Mouse (Mus musculus): ENCODE results near the gene 3110082I17Rik. TPM values are rescaled to one million over a fixed set of nuclear protein-coding genes. Genes with fewer than 3 reads are reported as not detected.

3110082I17Rik gene
- polyA plus RNA-seq, 1 experiment from 2014 or later, result 21.3 TPM

DNA sequence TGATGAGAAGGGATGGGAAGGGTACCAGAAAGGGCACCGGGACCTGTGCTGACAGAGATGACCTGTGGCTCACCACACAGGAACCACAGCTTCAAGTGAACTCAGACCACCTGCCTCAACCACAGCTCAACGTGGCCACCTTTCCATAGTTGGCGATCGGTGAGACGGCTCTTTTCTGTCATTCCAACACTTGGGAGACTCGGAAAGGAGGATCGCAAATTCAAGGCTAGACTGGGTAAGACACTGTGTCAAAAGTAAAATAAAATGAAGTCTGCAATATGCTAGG, 82.1 kb downstream of the 3110082I17Rik start:
- ATAC-seq (ENCODE audit: insufficient number of reproducible peaks, low FRiP score), result no peak
- peak overlapping the region; percentile 97 for H3K27ac ChIP-seq (ENCODE audit: poor library complexity, severe bottlenecking)
- peak overlapping the region; percentile 46; the same call in 1 of the 2 replicates for H3K9ac ChIP-seq
- H3K36me3 ChIP-seq, result no peaks in the 10 kb centered on the region
- no peak overlapping the region for H3K4me3 ChIP-seq
- 78% methylated on average over 7 of the region's 7 CpGs for WGBS
- no peaks in the 10 kb centered on the region for H3K27me3 ChIP-seq (replicated peaks)
- H3K4me1 ChIP-seq (replicated peaks), result peaks cover 75% of the 10 kb centered on the region
- no peaks in the 10 kb centered on the region for H3K9me3 ChIP-seq (replicated peaks)
- peak overlapping the region; percentile 56; the same call in 1 of the 2 replicates for H3K4me2 ChIP-seq

DNA sequence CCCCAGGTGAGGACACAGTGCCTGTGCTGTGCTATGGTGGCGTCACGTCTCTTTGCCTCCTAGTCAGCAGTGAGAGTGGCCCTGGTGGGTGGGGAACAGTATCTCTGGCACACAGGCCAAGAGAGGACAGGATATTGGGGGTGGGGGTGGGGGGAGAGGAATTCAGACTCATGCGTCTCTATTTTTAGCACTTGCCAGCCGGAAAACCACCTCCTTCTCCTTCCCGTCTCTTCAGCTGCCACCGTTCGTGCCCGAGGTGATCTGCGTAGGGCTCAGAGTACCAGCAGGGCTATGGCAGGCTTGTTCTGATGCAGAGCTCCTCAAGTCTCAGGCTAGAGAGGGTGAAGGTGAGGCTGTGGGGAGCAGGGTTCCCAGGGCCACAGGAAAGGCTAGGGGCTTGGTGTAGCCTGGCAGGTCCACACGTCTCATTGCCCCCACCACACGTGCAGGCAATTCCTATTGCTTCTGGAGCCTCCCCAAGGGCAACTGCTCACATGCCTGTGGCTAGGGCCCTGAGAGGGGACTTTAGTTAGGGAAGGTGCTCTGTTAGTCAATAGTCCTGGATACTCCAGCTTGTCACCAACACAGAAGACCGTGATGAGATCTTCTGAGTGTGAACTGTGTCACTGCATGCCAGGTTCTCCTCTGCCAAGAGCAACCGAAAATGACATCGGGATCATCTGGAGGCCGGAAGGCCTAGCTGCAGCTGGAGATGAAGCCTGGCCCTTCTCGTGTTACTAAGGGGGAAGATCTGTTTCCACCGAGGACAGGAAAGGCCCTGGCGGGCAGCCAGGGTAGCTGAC, 82.7 kb downstream of the 3110082I17Rik start, which contains the start of gene Gpr146:
Gene Gpr146 (plus strand): TSS at position 230 of the 803 bp plus-strand sequence.
- no peak for ATAC-seq (ENCODE audit: insufficient number of reproducible peaks, low FRiP score)
- no peaks in the 10 kb centered on the region for H3K27me3 ChIP-seq (replicated peaks)
- H3K27ac ChIP-seq (ENCODE audit: poor library complexity, severe bottlenecking), result peak within 1 kb of the TSS; percentile 97
- peaks cover 75% of the 10 kb centered on the region for H3K4me1 ChIP-seq (replicated peaks)
- WGBS, result 15% methylated on average over 18 of the region's 18 CpGs
- H3K4me3 ChIP-seq, result 0 out of 2 replicates have a peak within 1 kb of the TSS, but pooled peaks have one; percentile 7
- no peaks in the 10 kb centered on the region for H3K36me3 ChIP-seq
- peak within 1 kb of the TSS; percentile 46; the same call in 1 of the 2 replicates for H3K9ac ChIP-seq
- H3K9me3 ChIP-seq (replicated peaks), result no peaks in the 10 kb centered on the region
- peak within 1 kb of the TSS; percentile 89 for H3K4me2 ChIP-seq

DNA sequence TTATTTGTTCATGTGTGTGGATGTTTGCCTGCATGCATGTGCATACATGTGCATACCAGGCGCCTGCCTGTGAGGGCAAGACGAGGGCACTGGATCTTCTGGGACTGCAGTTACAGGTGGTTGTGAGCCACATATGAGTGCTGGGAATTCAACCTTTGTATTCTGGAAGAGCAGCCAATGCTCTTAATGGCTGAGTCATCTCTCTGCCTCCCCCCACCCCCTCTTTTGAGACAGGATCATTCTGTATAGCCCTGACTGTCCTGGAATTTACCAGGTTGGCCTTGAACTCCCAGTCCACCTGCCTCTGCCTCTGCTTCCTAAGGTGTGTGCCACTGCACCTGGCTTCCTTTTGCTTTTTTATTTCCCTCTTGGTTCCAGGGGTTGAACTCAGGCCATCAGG, 85.5 kb downstream of the 3110082I17Rik start:
- ATAC-seq (ENCODE audit: insufficient number of reproducible peaks, low FRiP score), result no peak
- Histone ChIP-seq H3K36me3 (no peaks in the 10 kb centered on the region), H3K4me3 (no peak overlapping the region), H3K27me3 (replicated peaks) (no peaks in the 10 kb centered on the region), H3K4me1 (replicated peaks) (peaks cover 76% of the 10 kb centered on the region), H3K27ac (ENCODE audit: poor library complexity, severe bottlenecking) (no peak overlapping the region), H3K9ac (no peak overlapping the region), H3K9me3 (replicated peaks) (no peaks in the 10 kb centered on the region), H3K4me2 (no peak overlapping the region)
- WGBS, result 87% methylated on average over 2 of the region's 2 CpGs

DNA sequence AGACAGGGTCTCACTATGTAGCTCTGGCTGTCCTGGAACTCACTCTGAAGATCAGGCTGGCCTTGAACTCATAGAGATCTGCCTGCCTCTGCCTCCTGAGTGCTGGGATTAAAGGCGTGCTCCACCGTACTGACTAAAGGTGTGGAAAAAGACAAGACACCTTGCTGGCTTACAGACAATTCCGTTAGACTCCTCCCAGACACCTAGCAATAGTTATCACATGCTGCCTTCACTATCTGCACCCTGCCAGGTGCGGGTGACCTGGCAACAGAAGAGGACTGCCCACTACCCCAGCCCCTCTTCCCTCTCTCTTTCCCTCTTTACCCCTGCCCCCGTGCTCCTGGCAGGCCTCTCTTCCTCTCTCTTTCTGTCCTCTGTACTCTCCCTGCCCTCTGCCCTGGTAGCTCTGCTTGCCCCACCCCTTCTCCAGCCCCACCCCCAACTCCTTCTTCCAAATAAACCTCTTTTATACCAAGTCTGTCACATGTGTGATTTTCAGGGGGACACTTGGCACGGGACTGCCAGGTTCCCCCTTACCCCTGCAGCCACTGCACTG, 86.4 kb downstream of the 3110082I17Rik start:
- Histone ChIP-seq H3K9me3 (replicated peaks) (no peaks in the 10 kb centered on the region), H3K4me2 (no peak overlapping the region), H3K27me3 (replicated peaks) (no peaks in the 10 kb centered on the region), H3K36me3 (no peaks in the 10 kb centered on the region), H3K9ac (no peak overlapping the region), H3K4me1 (replicated peaks) (peaks cover 71% of the 10 kb centered on the region), H3K4me3 (no peak overlapping the region), H3K27ac (ENCODE audit: poor library complexity, severe bottlenecking) (no peak overlapping the region)
- no peak for ATAC-seq (ENCODE audit: insufficient number of reproducible peaks, low FRiP score)
- 72% methylated on average over 6 of the region's 6 CpGs for WGBS

DNA sequence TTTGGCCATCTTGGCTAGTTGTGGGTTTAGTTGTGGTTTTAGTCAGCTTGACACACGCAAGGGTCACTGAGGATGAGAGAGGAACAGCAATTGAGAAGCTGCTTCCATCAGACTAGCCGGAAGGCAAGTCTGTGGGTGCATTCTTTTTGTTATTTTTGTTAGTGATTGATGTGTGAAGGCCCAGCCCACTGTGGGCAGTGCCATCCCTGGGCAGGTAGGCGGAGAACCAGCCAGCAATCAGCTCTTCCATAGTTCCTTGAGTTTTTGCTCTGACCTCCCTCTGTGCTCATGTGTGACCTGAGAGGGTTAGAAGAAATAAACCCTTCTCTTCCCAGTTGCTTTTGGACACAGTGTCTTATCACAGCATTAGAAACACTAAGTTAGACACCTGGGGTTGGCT, 87.2 kb downstream of the 3110082I17Rik start:
- Histone ChIP-seq H3K4me3 (no peak overlapping the region), H3K4me1 (replicated peaks) (peaks cover 62% of the 10 kb centered on the region), H3K27me3 (replicated peaks) (no peaks in the 10 kb centered on the region), H3K9me3 (replicated peaks) (no peaks in the 10 kb centered on the region), H3K9ac (no peak overlapping the region), H3K36me3 (no peaks in the 10 kb centered on the region), H3K27ac (ENCODE audit: poor library complexity, severe bottlenecking) (peak overlapping the region; percentile 9; the same call in 1 of the 2 replicates), H3K4me2 (no peak overlapping the region)
- ATAC-seq (ENCODE audit: insufficient number of reproducible peaks, low FRiP score), result no peak
- WGBS, result 88% methylated on average over 3 of the region's 3 CpGs

DNA sequence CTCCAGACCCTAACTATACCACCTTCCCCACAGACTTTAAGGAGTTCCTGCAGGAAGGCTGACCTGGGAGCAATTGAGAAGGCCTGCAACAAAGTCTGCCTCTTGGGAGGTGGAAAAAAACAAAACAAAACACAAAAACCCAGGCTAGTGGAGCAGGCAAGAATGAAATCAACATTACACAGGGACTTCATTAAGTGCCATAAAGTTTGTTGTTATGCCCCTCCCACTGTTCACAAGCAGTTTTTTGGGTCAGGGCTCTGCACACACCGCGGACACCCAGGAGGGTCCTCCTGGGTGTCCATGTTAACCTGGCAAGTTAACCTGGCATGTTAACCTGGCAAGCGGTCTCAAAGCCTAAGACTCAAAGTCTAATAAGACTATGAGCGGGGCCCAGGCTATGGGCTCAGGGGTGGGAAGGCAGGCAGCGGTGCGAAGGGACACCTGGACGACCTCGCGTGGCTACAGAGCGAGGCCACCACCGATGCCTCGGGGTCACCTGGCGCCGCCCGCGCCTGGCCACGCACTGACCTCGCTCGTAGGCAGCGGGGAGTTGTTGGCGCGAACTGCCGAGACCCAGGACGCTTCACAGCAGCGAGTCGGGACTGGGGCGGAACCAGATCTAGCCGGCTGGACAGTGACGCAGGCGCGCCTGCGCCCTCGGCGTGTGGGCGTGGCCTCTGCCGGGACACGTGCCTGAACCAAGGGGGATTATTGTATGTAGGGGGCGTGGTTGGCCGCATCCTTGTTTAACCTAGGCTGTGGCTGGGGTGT, 88.5 kb downstream of the 3110082I17Rik start:
- peak overlapping the region; percentile 62 for H3K4me3 ChIP-seq
- WGBS, result 2% methylated on average over 36 of the region's 39 CpGs
- peak overlapping the region; percentile 83 for H3K4me2 ChIP-seq
- H3K36me3 ChIP-seq, result no peaks in the 10 kb centered on the region
- ATAC-seq (ENCODE audit: insufficient number of reproducible peaks, low FRiP score), result peak; percentile 96
- H3K4me1 ChIP-seq (replicated peaks), result peaks cover 49% of the 10 kb centered on the region
- H3K9ac ChIP-seq, result peak overlapping the region; percentile 85
- peak overlapping the region; percentile 82 for H3K27ac ChIP-seq (ENCODE audit: poor library complexity, severe bottlenecking)
- no peaks in the 10 kb centered on the region for H3K9me3 ChIP-seq (replicated peaks)
- no peaks in the 10 kb centered on the region for H3K27me3 ChIP-seq (replicated peaks)

DNA sequence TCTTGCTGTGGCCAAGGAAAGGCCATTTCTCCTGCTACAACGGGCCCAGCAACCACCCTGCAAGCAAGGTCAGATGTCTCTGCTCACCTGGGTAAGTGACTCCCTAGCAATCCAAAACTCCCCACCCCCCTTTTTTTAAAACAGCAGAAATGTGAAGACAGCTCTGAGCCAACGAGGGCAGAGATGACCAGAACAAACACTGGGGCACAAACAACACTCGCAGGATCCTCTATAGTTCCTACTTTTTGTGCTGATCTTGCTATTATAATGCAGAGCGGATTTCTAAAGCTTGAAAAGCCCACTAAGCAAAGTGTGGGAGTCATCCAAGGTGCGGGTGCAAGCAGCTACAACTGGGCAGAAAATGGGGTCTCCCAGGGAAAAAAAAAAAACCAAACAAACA, 89.2 kb downstream of the 3110082I17Rik start:
- 64% methylated on average over 5 of the region's 5 CpGs for WGBS
- Histone ChIP-seq H3K9me3 (replicated peaks) (no peaks in the 10 kb centered on the region), H3K4me3 (peak overlapping the region; percentile 8; the same call in 1 of the 2 replicates), H3K36me3 (no peaks in the 10 kb centered on the region), H3K9ac (peak overlapping the region; percentile 85; the same call in 1 of the 2 replicates), H3K27me3 (replicated peaks) (no peaks in the 10 kb centered on the region), H3K4me2 (peak overlapping the region; percentile 83), H3K27ac (ENCODE audit: poor library complexity, severe bottlenecking) (peak overlapping the region; percentile 23; the same call in 1 of the 2 replicates), H3K4me1 (replicated peaks) (peaks cover 43% of the 10 kb centered on the region)
- ATAC-seq (ENCODE audit: insufficient number of reproducible peaks, low FRiP score), result no peak

DNA sequence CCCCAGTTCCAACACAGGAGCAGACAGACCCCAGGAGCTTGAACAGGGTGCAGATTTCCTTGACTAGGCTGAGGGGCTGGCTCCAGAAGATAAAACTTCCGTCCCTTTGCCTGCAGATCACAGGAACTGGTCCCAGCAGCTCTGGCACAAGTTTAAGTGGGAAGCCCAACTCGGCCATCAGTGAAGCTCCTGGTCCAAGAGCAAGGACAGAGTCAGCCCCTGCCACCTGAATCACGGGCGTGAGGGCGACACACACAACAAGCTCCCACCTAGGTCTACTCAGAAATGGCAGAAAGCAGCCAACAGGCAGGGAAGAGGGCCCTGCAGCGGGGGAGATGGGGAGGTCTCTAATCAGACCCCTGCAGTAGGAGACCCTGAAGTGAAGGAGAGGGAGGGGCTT, 90.0 kb downstream of the 3110082I17Rik start:
- H3K27me3 ChIP-seq (replicated peaks), result no peaks in the 10 kb centered on the region
- no peak for ATAC-seq (ENCODE audit: insufficient number of reproducible peaks, low FRiP score)
- peak overlapping the region; percentile 23; the same call in 1 of the 2 replicates for H3K27ac ChIP-seq (ENCODE audit: poor library complexity, severe bottlenecking)
- 55% methylated on average over 6 of the region's 6 CpGs for WGBS
- no peak overlapping the region for H3K4me3 ChIP-seq
- H3K4me2 ChIP-seq, result peak overlapping the region; percentile 83
- peak overlapping the region; percentile 85; the same call in 1 of the 2 replicates for H3K9ac ChIP-seq
- no peaks in the 10 kb centered on the region for H3K9me3 ChIP-seq (replicated peaks)
- H3K36me3 ChIP-seq, result no peaks in the 10 kb centered on the region
- peaks cover 38% of the 10 kb centered on the region for H3K4me1 ChIP-seq (replicated peaks)

DNA sequence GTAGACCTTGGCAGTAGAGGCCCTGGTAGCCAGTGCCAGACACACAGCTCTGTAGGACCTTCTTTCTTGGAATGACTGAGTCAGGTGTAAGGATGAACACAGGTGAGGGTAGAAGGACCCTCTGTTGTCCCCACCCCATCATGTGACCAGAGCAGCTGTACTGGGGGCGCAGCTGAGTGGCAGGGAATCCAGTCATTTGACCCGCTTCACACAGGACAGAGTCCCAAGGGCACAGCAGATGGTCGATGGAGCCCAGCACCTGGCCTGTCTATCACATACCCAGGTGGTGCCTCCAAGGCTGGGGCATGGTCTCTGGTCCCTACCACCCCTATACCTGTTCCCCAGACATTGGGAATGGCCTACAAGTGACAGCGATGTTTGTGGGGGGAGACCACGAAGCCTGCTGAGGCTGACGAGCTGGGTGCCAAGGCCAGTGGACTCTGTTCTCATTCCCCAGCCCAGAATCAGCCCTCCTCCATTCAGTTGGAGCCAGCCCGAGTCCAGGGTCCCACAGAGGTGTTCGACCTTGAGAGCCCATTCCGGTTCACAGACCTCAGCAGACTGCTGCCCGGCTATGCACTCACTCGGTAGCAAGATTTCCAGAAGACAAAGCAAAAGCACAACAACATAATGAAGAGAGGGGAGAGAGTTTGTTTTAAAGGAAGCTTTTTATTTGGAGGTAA, 91.5 kb downstream of the 3110082I17Rik start:
- H3K27ac ChIP-seq (ENCODE audit: poor library complexity, severe bottlenecking), result no peak overlapping the region
- no peak overlapping the region for H3K9ac ChIP-seq
- H3K4me2 ChIP-seq, result no peak overlapping the region
- ATAC-seq (ENCODE audit: insufficient number of reproducible peaks, low FRiP score), result no peak
- H3K4me1 ChIP-seq (replicated peaks), result peaks cover 48% of the 10 kb centered on the region
- 84% methylated on average over 11 of the region's 11 CpGs for WGBS
- no peak overlapping the region for H3K4me3 ChIP-seq
- H3K27me3 ChIP-seq (replicated peaks), result no peaks in the 10 kb centered on the region; the same call in 1 of the 2 replicates
- H3K9me3 ChIP-seq (replicated peaks), result no peaks in the 10 kb centered on the region
- H3K36me3 ChIP-seq, result no peaks in the 10 kb centered on the region

DNA sequence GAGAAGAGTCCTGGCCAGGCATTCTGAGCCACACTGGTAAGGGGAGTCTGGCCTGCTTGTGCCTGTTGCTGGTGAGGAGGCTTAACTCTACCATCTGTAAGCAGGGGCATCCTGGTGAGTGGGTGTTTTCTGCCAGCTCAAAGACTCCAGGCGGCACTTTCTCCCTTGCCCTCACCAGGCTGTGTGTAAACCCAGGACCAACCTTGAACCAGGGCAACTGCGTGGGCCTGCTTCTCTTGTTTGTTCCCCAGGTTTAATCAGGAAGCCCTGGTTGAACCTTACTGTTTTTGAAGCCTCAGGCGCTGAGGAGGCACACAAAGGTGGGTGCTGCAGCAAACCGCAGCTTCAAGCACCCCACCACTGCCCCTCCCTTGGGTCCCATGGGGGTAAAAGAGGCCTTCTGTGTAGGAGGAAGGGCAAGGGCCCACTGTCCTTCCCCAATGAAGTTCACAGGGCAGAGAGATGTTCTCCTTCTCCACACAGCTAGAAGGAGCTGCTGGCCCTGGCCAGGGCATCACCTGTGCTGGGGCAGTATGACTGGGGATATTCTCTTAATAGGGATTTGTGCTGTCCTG, 92.4 kb downstream of the 3110082I17Rik start:
- no peaks in the 10 kb centered on the region for H3K36me3 ChIP-seq

More for the DNA sequence above, 92.4 kb downstream of the 3110082I17Rik start:
- Histone ChIP-seq H3K9ac (no peak overlapping the region), H3K4me1 (replicated peaks) (peaks cover 44% of the 10 kb centered on the region), H3K4me3 (no peak overlapping the region), H3K4me2 (no peak overlapping the region), H3K27me3 (replicated peaks) (no peaks in the 10 kb centered on the region; the same call in 1 of the 2 replicates), H3K9me3 (replicated peaks) (no peaks in the 10 kb centered on the region), H3K27ac (ENCODE audit: poor library complexity, severe bottlenecking) (no peak overlapping the region)
- 90% methylated on average over 4 of the region's 4 CpGs for WGBS
- ATAC-seq (ENCODE audit: insufficient number of reproducible peaks, low FRiP score), result no peak
